Mouse (Mus musculus) E14TG2a.4 (cell line): ENCODE data around the gene BC067074.

Source experiments
- CTCF ChIP-seq: conservative IDR thresholded peaks from 2 replicates; pipeline ENCODE4 v1.5.1; 2014; ENCODE audit warnings: low read length
- NANOG ChIP-seq: IDR thresholded peaks from 2 replicates; pipeline ENCODE4 v1.6.1; 2014; ENCODE audit warnings: borderline replicate concordance, low read length, mixed read lengths
- POU5F1 ChIP-seq: IDR thresholded peaks from 2 replicates; pipeline ENCODE4 v1.6.1; 2014; ENCODE audit warnings: low read length, borderline replicate concordance

DNA sequence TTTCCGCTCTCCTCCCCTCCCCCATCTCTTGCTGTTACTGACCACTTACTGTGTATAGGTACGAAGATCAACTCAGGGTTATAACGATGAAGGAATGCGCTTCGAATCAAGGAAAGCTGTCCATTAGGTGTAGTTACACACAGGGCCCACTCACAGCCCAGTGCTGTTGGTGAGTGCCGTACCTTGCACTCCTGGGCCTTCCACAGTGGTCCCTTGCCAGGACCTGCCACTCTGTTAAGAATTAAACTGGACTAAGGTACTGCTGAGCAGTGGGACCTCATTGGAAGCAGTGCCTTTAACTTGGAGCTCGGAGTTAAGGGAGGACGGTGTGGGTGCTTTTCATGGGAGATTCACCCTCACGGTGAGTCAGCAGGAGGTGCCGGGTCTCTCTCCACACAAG, 76.7 kb downstream of the BC067074 start:
- TF ChIP-seq CTCF (no peak), NANOG (no peak), POU5F1 (no peak)
